Mouse (Mus musculus) stomach, embryonic 15.5 days (tissue): Measurements from ENCODE around the gene Mcm7. TPM values are rescaled to one million over a fixed set of nuclear protein-coding genes. Genes with fewer than 3 reads are reported as not detected.
A peak's percentile ranks its signal among the peaks of the same experiment; 100 is the strongest.
"Not testable (repeated sequence)": the region's sequence is repeated elsewhere in the genome, so short reads cannot be mapped to it uniquely, and the experiment has no call there.

ENCODE experiments used
- ATAC-seq: fragments of 200-750 bp; cut with Nextera tagmentation; 2 replicates; pipeline ENCODE4 v1.8.0; 2017; ENCODE audit warnings: low read depth, moderate number of reproducible peaks, moderate TSS enrichment; ENCODE audit not compliant: insufficient read depth, low FRiP score
- H3K27ac ChIP-seq: fragments of 300-500 bp; sonication (generic); 2 replicates; pipeline ENCODE4 v1.5.1; 2015; ENCODE audit warnings: mild to moderate bottlenecking, inconsistent platforms
- H3K27me3 ChIP-seq: fragments of 300-500 bp; sonication (generic); replicated peaks from 2 replicates; pipeline ENCODE4 v1.6.1; 2015; ENCODE audit warnings: inconsistent platforms
- H3K36me3 ChIP-seq: fragments of 300-500 bp; sonication (generic); 2 replicates; pipeline ENCODE4 v1.6.1; 2015; ENCODE audit warnings: inconsistent platforms
- H3K4me1 ChIP-seq: fragments of 300-500 bp; sonication (generic); 2 replicates; pipeline ENCODE4 v1.6.1; 2015; ENCODE audit warnings: inconsistent platforms
- H3K4me2 ChIP-seq: fragments of 300-500 bp; sonication (generic); 2 replicates; pipeline ENCODE4 v1.6.1; 2015; ENCODE audit warnings: mild to moderate bottlenecking, inconsistent platforms
- H3K4me3 ChIP-seq: fragments of 300-500 bp; sonication (generic); replicated peaks from 2 replicates; pipeline ENCODE4 v1.5.1; 2015; ENCODE audit warnings: inconsistent platforms
- H3K9ac ChIP-seq: fragments of 300-500 bp; sonication (generic); 2 replicates; pipeline ENCODE4 v1.6.1; 2015; ENCODE audit warnings: inconsistent platforms
- H3K9me3 ChIP-seq: fragments of 300-500 bp; sonication (generic); 2 replicates; pipeline ENCODE4 v1.6.1; 2016; ENCODE audit warnings: inconsistent platforms
- WGBS: fragments of 180-500 bp; shearing (Covaris S2); methylation state at CpG from one replicate; pipeline ENCODE4 v1.1.7; 2015; 5-methylcytosine and 5-hydroxymethylcytosine counted together
- polyA plus RNA-seq: library from polyadenylated mRNA; unstranded; fragments of >200 nt; fragmentation: Nextera tagmentation; extraction: Ambion mirVana; gene quantifications from 2 replicates; pipeline ENCODE4 v1.2.1, GENCODE M21; 2015

Mcm7 gene
- 150 and 155 TPM in 2 replicates for polyA plus RNA-seq

GRCm38 (mm10) chr5:138171695-138172491 is at the start of gene Mcm7, which contains the start of gene Ap4m1:
TSS of gene Mcm7 (minus strand) at chr5:138172422.
TSS of gene Ap4m1 (plus strand) at chr5:138172002.
- Histone ChIP-seq H3K27ac (peak within 1 kb of the TSS; percentile 96), H3K36me3 (peaks cover 27% of the 10 kb centered on the region)
- under 1% methylated on average over 54 of the region's 54 CpGs for WGBS

DNA sequence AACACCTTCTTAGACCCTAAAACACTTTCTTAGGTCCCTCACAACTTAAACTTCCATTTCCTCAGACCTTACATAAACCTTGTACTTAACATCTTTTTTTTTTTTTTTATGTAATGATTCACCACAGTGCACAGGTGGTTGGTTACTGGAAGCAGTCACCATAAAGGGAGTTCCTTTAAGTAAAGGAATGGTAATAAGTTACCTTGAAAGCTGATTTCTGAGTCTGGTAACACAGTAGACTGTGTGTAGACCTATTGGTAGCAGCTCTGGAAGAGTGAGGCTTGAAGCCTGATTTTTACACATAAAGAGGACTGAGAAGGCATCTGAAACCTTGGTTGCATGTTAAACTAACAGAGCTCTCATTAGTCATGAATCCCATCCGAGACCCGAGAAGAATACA is 47.6 kb upstream of the Mcm7 start:
- Histone ChIP-seq H3K36me3 (no peaks in the 10 kb centered on the region), H3K27ac (no peak overlapping the region), H3K9ac (no peak overlapping the region), H3K4me2 (no peak overlapping the region), H3K9me3 (no peaks in the 10 kb centered on the region), H3K4me3 (no peak overlapping the region), H3K4me1 (no peaks in the 10 kb centered on the region), H3K27me3 (no peaks in the 10 kb centered on the region)
- WGBS = 27% methylated on average over 2 of the region's 2 CpGs
- ATAC-seq = no peak

More at GRCm38 (mm10) chr5:138171695-138172491, at the start of gene Mcm7, which contains the start of gene Ap4m1:
- Histone ChIP-seq H3K4me1 (peaks cover 10% of the 10 kb centered on the region), H3K4me2 (peak within 1 kb of the TSS; percentile 87), H3K9ac (peak within 1 kb of the TSS; percentile 71), H3K27me3 (no peaks in the 10 kb centered on the region), H3K4me3 (peak within 1 kb of the TSS; percentile 73), H3K9me3 (no peaks in the 10 kb centered on the region)
- peak; percentile 91 for ATAC-seq

DNA sequence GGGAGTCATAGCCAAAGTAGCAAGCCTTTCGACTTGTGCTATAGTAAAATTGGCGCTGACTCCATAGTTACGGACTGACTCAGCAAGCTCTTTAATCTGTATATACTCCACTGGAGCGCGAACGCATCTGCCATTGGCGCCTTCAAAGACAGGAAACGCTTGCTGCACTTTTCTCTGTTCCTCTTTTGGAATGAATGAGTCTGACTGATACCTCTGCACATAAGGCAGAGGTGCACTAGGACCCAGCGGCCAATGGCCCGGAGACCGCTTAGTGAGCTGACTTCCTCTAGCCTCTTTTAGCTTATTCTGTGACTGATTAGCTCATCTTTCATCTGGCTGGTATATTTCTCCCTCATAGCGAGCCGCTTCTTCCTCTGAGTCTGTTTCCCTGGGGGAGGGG is 44.4 kb upstream of the Mcm7 start:
- WGBS = 92% methylated on average over 13 of the region's 13 CpGs
- ATAC-seq = not testable (repeated sequence)

GRCm38 (mm10) chr5:138207873-138208272 is 35.7 kb upstream of the Mcm7 start:
- 84% methylated on average over 4 of the region's 4 CpGs for WGBS
- H3K4me3 ChIP-seq = no peak overlapping the region
- no peak overlapping the region for H3K9ac ChIP-seq
- no peak overlapping the region for H3K27ac ChIP-seq
- no peaks in the 10 kb centered on the region for H3K9me3 ChIP-seq
- H3K27me3 ChIP-seq = no peaks in the 10 kb centered on the region
- no peaks in the 10 kb centered on the region for H3K36me3 ChIP-seq
- H3K4me1 ChIP-seq = no peaks in the 10 kb centered on the region
- no peak for ATAC-seq
- H3K4me2 ChIP-seq = no peak overlapping the region

More for the DNA sequence above, 44.4 kb upstream of the Mcm7 start:
- H3K27ac ChIP-seq, H3K36me3 ChIP-seq, H3K4me2 ChIP-seq, H3K27me3 ChIP-seq, H3K4me3 ChIP-seq, H3K9ac ChIP-seq, H3K4me1 ChIP-seq, H3K9me3 ChIP-seq: not testable (repeated sequence)

- 69% methylated on average over 1 of the region's 1 CpGs for WGBS
- no peaks in the 10 kb centered on the region for H3K36me3 ChIP-seq
- no peak overlapping the region for H3K27ac ChIP-seq
- H3K27me3 ChIP-seq = no peaks in the 10 kb centered on the region
- no peaks in the 10 kb centered on the region for H3K4me1 ChIP-seq
- H3K9ac ChIP-seq = no peak overlapping the region
- no peak for ATAC-seq
- H3K4me2 ChIP-seq = no peak overlapping the region
- no peaks in the 10 kb centered on the region for H3K9me3 ChIP-seq
- no peak overlapping the region for H3K4me3 ChIP-seq
Measured at GRCm38 (mm10) chr5:138207253-138207652, 35.0 kb upstream of the Mcm7 start.

DNA sequence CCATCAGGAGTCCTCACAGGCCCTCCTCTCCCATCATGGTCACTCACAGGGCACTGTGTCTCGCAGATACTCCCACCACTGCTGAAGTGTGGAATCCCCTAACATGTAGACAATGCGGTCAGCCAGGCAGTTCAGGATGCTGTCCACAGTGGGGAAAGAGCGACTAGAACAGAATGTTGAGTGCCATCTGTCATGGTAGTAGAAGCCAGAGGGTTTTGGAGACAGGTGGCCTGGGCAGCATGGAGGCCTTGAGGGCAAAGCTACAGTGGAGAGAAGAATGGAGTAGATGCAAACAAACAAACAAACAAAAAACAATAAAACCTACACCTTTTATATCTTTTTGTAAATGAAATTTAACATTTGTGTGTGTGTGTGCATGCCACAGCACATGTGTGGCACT is 29.9 kb upstream of the Mcm7 start:
- 79% methylated on average over 3 of the region's 3 CpGs for WGBS
- H3K27me3 ChIP-seq = no peaks in the 10 kb centered on the region
- H3K36me3 ChIP-seq = no peaks in the 10 kb centered on the region
- H3K4me3 ChIP-seq = no peak overlapping the region
- ATAC-seq = no peak
- H3K9me3 ChIP-seq = no peaks in the 10 kb centered on the region
- H3K4me2 ChIP-seq = no peak overlapping the region
- no peak overlapping the region for H3K9ac ChIP-seq
- no peak overlapping the region for H3K27ac ChIP-seq
- H3K4me1 ChIP-seq = no peaks in the 10 kb centered on the region

- no peak for ATAC-seq
- no peaks in the 10 kb centered on the region for H3K9me3 ChIP-seq
- no peaks in the 10 kb centered on the region for H3K27me3 ChIP-seq
- no peak overlapping the region for H3K4me3 ChIP-seq
- H3K9ac ChIP-seq = no peak overlapping the region
- H3K4me1 ChIP-seq = no peaks in the 10 kb centered on the region
- no peak overlapping the region for H3K27ac ChIP-seq
- H3K36me3 ChIP-seq = no peaks in the 10 kb centered on the region
- H3K4me2 ChIP-seq = no peak overlapping the region
- 6% methylated on average over 1 of the region's 1 CpGs for WGBS
Measured at GRCm38 (mm10) chr5:138199576-138199975, 27.4 kb upstream of the Mcm7 start.

DNA sequence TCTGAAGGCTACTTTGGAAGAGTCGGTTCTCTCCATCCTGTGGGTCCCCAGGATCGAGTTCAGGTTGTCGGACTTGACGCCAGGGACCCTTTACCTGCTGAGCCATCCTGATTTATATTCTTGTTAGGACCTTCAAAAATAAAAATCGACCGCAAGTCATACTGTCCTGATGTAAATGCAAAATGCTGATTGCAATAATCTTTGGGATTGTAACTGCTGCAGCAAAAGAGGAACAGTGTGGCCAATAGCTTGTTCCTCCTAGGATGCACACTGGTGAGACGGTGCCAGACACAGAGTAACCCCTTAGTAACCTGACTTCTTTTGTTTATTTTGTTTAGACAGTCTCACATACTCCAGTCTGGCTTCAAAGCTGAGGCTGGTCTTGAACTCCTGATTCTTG is 23.2 kb upstream of the Mcm7 start:
- H3K27me3 ChIP-seq = no peaks in the 10 kb centered on the region
- ATAC-seq = no peak
- no peaks in the 10 kb centered on the region for H3K4me1 ChIP-seq
- H3K27ac ChIP-seq = peak overlapping the region; percentile 72; the same call in 1 of the 2 replicates
- no peaks in the 10 kb centered on the region for H3K36me3 ChIP-seq
- no peak overlapping the region; the same call in 1 of the 2 replicates for H3K9ac ChIP-seq
- H3K9me3 ChIP-seq = no peaks in the 10 kb centered on the region
- peak overlapping the region; percentile 93 for H3K4me2 ChIP-seq
- H3K4me3 ChIP-seq = peak overlapping the region; percentile 73; the same call in 1 of the 2 replicates
- 72% methylated on average over 7 of the region's 7 CpGs for WGBS

- Histone ChIP-seq H3K9ac (peak overlapping the region; percentile 71), H3K4me2 (peak overlapping the region; percentile 93), H3K4me1 (no peaks in the 10 kb centered on the region), H3K9me3 (no peaks in the 10 kb centered on the region), H3K27me3 (no peaks in the 10 kb centered on the region), H3K4me3 (peak overlapping the region; percentile 73), H3K27ac (peak overlapping the region; percentile 72), H3K36me3 (no peaks in the 10 kb centered on the region)
- peak; percentile 56 for ATAC-seq
- under 1% methylated on average over 29 of the region's 29 CpGs for WGBS
Measured at GRCm38 (mm10) chr5:138194755-138195345, 22.6 kb upstream of the Mcm7 start.

- Histone ChIP-seq H3K4me2 (peak within 1 kb of the TSS; percentile 93), H3K27me3 (no peaks in the 10 kb centered on the region), H3K4me1 (no peaks in the 10 kb centered on the region), H3K9me3 (no peaks in the 10 kb centered on the region), H3K4me3 (peak within 1 kb of the TSS; percentile 73), H3K36me3 (no peaks in the 10 kb centered on the region), H3K9ac (peak within 1 kb of the TSS; percentile 71), H3K27ac (peak within 1 kb of the TSS; percentile 72)
- 7% methylated on average over 54 of the region's 54 CpGs for WGBS
- ATAC-seq = peak; percentile 88
Measured at GRCm38 (mm10) chr5:138193771-138194727, 21.8 kb upstream of the Mcm7 start, which contains the start of gene Mblac1. TSS of gene Mblac1 (plus strand) at chr5:138194314.

DNA sequence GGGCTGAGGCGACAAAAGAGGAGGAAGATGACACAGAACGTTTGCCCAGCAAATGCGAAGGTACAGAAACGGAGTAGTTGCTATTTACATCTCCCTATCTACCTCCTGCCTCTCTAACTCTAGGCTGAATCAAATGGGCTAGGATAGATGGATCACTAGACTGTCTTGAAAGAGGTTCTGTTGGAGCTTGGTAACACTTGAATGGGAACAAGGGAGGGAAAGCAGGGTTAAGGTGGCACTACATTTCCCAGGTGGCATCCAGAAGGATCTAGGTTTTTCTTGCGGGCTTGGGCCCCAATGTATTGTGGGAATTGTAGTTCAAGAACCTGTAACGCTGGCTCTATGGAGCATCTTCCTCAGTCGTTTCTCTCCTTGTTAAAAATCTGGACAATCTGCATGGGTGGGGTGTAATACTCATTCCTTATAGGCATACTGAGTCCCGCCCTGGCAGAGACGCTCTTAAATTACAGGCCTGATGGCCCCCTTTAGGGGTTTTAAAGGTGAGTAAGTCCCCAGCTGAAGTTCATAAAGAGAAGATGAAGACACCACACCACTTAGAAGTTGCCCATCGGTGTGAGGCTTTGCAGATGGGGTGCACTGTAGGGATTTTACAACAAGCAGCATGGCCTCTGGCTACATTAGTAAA is 15.6 kb upstream of the Mcm7 start:
- no peaks in the 10 kb centered on the region for H3K9me3 ChIP-seq
- H3K4me1 ChIP-seq = peaks cover 6% of the 10 kb centered on the region; the same call in 1 of the 2 replicates
- H3K4me3 ChIP-seq = peak overlapping the region; percentile 87
- WGBS = under 1% methylated on average over 10 of the region's 10 CpGs
- H3K9ac ChIP-seq = peak overlapping the region; percentile 73
- H3K4me2 ChIP-seq = peak overlapping the region; percentile 75
- no peaks in the 10 kb centered on the region for H3K27me3 ChIP-seq
- ATAC-seq = peak; percentile 84
- peaks cover 4% of the 10 kb centered on the region; the same call in 1 of the 2 replicates for H3K36me3 ChIP-seq
- peak overlapping the region; percentile 82 for H3K27ac ChIP-seq
